Mouse (Mus musculus) liver, embryonic 14.5 days (tissue): ENCODE results near the gene Selplg.

Experiments used
- CTCF ChIP-seq: IDR thresholded peaks from 2 replicates; pipeline ENCODE4 v1.5.1; 2016; ENCODE audit warnings: antibody characterized with exemption, low read depth, control low read depth
- EP300 ChIP-seq: IDR thresholded peaks from 2 replicates; pipeline ENCODE4 v1.6.1; 2016; ENCODE audit warnings: antibody characterized with exemption, low read depth

GRCm38 (mm10) chr5:113827991-113828411 lies 4.4 kb downstream of the Selplg start:
- no peak for TF ChIP-seq CTCF
- no peak for TF ChIP-seq EP300
